Mouse (Mus musculus) right cerebral cortex, postnatal 10 days (tissue): ENCODE results near the gene Gimap8.
"Not testable (repeated sequence)": the region's sequence is repeated elsewhere in the genome, so short reads cannot be mapped to it uniquely, and the experiment has no call there.

Experiments
- DNase-seq, 2 experiments: peaks; one replicate each; pipeline ENCODE4 v3.0.0; 2021; ENCODE audit warnings: low spot score in 2 of 2

Gimap8 gene

DNA sequence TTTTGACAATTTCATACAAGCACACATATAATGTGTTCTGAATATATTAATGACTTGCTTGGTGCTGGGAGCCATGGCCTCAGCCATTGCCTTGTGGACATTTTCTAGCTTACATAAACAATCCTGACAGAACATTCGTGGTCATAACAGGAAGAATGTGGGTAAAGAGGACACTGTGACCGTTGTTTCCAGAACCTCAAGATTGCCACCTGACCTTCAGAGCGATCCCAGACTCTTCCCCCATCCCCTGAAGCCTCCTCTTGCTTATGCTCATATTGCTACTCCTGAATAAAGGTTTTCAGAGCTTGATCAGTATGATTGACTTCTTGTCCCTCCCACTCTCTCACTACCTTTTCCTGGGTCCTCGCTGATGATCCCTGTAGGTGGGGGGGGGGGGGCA is 31.4 kb downstream of the Gimap8 start:
- no peak for DNase-seq

- DNase-seq = no peak
Measured at GRCm38 (mm10) chr6:48679701-48680100, 32.7 kb downstream of the Gimap8 start.

DNA sequence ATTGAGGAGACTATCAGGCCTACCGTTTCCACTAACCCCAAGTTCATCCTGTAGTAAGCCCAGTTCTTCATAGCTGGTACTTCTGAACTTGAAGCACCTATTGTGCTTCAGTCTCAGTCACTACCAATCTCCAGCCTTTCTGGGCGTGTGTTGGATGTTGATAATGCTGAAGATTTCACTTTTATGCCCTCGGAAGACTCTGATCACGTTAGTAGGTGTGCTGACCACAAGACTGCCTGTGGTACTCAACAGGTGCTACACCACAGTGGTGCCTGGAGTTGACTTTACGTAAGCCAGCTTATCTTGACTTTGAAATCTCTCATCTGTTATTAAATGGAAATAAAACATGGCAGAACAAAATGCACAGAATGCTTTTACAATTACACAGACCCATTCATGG is 33.4 kb downstream of the Gimap8 start:
- no peak for DNase-seq

DNA sequence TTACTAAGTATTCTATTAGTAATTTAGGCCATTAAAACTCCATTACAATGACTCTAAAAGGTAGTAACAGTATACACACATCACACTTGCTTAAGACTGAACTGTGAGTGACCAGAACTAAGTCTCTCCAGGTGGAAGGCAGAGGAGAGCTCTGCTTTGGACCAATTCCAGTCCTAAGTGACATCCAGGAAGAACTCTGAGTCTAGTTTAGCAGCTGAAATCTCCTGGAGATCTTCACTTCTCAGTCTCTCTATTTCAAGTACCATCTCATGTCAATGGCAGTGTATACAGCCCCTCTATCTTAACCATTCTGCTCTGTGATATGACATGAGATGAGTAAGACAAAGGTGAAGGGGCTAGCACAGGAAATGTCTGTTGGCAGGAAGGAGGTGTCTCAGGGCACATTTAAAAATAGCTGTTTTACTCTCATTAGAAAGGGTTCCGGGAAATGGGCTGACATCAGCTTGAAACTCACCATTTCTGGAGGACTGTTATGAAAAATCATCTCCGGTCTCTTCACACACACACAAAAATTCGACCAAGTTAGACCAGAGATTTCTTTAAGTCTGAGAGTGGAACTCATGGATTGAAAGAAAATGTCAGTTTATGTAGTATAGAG is 34.5 kb downstream of the Gimap8 start:
- no peak for DNase-seq

GRCm38 (mm10) chr6:48682271-48682670 is 35.2 kb downstream of the Gimap8 start:
- no peak for DNase-seq

DNA sequence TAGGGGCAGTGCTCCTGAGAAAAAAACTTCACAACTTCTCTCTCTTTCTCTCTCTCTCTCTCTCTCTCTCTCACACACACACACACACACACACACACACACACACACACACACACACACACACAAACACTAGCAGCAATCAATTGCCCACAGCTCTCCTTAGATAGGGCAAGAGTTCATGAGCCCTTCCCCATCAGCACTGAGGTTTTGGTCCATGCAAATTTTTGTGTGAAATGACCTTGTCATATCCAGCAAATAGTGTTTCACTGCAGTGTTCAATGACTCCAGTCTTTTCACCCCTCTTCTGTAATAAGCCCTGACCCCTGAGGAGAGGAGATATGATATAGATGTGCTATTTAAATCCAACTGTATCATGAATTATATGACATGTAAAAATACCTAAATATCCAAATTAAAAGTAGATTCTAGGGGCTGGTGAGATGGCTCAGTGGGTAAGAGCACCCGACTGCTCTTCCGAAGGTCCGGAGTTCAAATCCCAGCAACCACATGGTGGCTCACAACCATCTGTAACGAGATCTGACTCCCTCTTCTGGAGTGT is 36.3 kb downstream of the Gimap8 start:
- DNase-seq = not testable (repeated sequence)

DNA sequence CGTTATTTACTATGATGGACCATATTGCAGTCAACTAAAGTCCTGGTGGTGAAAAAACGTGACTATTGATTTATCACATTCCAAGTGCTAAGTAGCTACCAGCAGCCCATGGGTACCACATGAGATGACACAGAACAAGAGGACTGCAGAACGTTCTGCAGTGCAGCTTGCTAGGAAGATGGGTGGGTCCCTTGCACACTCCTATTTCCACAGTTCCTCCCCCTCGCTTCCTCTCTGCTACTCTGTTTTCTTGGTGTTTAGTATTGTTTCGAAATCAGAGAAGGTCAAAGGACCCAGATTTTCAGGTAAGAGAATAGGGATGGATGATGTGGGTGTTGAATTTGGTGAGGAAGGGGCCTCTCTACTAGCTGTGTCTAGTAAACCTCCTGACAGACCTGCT is 37.3 kb downstream of the Gimap8 start, which contains the start of gene Gimap4:
Gimap4 (plus strand) TSS at position 231 of the 400 bp plus-strand sequence.
- no peak for DNase-seq

- DNase-seq = no peak
Measured at GRCm38 (mm10) chr6:48684806-48685205, 37.8 kb downstream of the Gimap8 start.

DNA sequence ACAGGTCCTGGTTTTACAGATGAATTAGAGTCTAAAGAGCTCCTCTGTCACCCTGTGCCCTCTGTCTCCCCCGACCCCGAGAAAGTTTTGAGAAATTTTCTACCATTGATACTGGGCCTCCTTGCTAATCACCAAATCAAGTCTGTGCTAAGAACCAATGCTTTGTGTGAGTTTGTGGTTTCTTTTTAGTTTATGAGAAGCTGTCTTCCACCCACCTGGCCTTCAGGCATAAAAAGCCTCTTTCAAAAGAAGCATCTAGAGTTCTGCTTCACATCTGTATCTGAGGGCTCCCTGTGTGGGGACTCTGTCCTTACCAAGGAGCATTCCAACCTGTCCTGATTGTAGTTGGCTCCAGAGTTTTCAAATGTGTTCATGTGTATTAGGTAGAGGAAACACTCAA is 38.2 kb downstream of the Gimap8 start:
- DNase-seq = no peak

DNA sequence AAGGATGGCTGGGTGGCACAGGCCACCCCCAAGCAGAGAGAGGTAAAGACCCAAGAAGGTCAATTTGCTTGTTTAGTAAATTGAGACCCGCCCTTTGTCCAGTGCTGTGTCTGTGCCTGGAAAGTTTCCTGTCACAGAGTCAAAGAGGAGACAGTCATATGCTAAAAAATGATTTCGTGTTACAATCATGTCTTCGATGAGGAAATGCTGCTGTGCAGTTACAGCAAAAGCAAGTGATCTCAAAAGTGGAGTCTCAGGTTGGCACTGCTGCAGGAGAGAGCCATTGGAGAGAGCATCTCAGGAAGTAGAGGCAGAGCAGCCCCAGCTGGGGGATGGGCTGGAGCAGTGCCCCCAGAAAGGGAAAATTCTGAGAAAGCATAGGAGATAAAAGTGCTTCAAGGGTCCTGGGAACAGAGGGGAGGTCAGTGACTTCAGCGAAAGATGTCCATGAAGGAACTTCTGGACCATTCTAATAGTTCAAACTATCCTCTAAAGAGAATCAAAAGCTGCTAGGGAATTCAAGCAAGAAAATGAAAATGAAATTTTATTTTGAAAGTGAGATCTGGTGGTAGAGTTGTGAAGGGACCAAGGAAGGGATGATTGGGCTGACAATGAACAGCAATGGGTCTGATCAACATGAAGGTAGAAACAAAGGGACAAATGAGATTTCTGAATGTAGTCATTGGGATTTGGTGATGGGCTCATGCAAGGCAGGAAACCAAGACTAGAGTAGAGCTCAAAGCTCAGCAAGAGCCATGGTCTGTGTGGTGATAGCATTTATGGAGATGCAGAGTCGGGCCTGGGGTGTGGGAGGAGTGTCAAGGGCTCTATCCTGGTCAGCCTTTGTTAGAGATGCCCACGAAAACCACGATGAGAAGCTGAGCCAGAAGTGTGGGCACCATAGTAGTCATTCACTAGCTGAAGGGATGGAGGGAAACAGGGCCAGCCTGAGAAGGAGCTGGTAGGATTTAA is 38.9 kb downstream of the Gimap8 start:
- DNase-seq = no peak

DNA sequence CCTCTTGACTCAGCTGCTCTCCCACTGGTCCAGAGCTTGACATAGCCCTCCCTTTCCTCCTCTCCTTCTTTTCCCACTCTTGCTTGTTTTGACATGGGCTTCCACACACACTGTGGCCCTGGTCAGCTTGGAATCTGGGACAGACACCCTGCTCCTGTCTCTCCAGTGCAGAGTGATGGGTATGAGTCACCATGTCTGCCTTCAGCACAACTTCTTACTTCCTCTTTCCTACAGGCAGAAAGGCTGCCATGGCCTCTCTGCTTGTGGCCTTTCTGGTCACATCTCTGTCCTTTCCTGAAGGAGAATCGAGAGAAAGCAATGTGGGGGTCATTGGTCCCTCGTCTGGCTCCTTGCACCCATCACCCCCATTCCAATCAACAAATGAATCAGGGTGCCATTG is 40.0 kb downstream of the Gimap8 start:
- DNase-seq = no peak

GRCm38 (mm10) chr6:48689320-48689719 is 42.3 kb downstream of the Gimap8 start:
- no peak for DNase-seq

- DNase-seq = no peak
Measured at GRCm38 (mm10) chr6:48692962-48693361, 45.9 kb downstream of the Gimap8 start.

GRCm38 (mm10) chr6:48696830-48697554 is 50.0 kb downstream of the Gimap8 start:
- no peak for DNase-seq

DNA sequence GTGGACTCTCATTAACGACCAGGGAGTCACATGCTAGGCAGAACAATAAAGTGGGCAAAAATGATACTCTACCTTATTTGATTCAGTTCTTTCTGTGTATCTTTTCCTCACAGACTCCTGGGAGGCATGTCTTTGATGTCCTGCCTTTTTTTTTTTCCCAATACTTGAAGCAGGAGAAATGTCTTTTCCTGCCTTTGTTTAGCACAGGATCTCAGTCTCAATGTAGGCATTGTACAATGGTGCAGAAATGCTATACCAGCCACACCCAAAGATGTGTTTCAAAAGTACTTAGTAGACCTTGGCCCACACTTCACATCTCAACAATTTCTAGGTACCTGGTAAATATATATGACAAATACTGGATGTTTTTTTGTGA is 50.5 kb downstream of the Gimap8 start:
- DNase-seq = no peak

DNA sequence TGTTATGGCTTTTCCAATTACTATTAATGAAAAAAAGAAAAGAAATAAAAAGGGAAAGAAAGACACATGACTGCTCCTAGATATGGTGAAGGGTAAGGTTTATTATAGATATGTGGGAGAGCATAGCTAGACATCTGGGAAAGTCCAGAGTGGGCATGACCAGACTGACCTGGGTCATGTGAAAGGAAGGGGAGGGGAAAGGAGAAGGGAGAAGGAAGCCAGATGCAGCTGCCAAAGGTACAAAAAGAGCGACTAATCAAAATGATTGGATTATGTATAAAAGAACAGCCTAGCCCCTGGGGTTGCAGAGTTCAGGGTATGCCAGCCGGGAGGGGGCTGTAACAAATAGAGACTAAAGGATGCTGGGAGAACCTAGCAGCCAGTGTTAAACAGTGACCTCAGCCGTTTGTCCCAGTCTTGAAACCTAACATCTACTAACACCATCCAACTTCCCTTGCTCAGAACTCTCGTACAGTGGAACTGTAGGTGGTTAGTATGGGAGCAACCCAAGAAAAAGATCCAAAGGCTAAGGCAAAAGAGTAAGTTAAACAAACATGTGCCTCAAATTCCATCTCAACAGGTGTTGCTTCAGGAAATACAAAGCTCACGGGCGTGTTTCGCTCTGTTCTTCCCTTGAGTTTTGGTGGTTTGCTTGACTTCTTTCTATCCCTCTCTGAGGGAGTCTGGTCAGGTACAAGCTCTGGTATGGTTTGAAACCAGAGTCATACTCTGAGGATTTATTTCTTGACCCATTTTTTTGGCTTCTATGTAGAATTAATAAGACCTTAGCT is 51.2 kb downstream of the Gimap8 start:
- DNase-seq = no peak

DNA sequence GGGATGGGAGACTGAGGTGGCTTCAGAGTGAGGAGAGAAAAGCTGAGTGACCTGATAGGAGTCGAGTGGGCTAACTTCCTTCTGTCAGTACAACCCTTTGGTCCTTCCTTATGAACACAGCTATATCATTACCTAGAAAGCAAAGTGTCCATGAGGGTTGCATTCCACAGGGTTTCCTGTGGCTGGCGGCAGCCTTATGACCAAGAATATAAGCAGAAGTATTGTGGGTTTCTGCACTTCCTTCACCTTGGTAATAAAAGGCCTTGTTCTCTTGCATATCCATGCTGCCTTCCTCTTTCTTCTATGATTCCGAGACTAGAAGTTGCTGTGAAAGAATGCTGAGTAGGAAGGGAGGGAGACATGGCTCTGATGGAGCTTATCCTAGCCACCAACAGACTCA is 51.9 kb downstream of the Gimap8 start:
- no peak for DNase-seq

GRCm38 (mm10) chr6:48700251-48701075 is 53.4 kb downstream of the Gimap8 start:
- DNase-seq = no peak

- no peak for DNase-seq
Measured at GRCm38 (mm10) chr6:48702146-48702545, 55.1 kb downstream of the Gimap8 start.

- no peak for DNase-seq
Measured at GRCm38 (mm10) chr6:48702601-48703000, 55.6 kb downstream of the Gimap8 start.
